Mouse (Mus musculus): Measurements from ENCODE around the gene Pigp. TPM values are rescaled to one million over a fixed set of nuclear protein-coding genes. Genes with fewer than 3 reads are reported as not detected.

Gene Pigp
- total RNA-seq, 1 experiment, result 30.5 TPM

DNA sequence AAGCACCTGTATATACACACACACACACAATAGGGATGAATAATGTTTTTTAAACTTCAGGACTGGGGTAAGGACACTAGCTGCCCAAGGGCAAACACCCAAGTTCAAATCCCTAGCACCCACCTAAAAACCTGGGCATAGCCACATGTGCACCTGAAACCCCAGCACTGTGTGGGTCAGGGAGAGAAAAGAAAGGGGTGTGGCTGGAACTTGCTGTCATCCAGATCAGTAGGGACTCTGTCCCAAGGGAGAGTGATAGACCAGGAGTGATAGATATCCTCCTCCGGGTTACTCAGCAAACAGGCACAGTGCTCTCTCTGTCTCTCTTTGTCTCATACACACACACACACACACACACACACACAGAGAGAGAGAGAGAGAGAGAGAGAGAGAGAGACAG is 60.2 kb downstream of the Pigp start:
- Histone ChIP-seq H3K9me3 (ENCODE audit: control insufficient read depth, insufficient read depth, low read depth, low read length) (no peaks in the 10 kb centered on the region), H3K27ac (ENCODE audit: insufficient read depth, low read depth, low read length, poor library complexity, severe bottlenecking) (no peak overlapping the region), H3K4me1 (ENCODE audit: control insufficient read depth in 2 of 2, insufficient read depth in 2 of 2, low read length in 2 of 2, poor library complexity in 1 of 2) (0 out of 4 replicates have a peak, but pooled peaks cover 0 to 2% of the 10 kb centered on the region in 2 experiments), H3K36me3 (ENCODE audit: control insufficient read depth, insufficient read depth, low read length, poor library complexity, severe bottlenecking) (no peaks in the 10 kb centered on the region), H3K9ac (ENCODE audit: insufficient read depth, low read depth, low read length, poor library complexity, severe bottlenecking) (no peak overlapping the region), H3K4me3 (ENCODE audit: insufficient read depth in 1 of 2, low read depth in 1 of 2, low read length in 2 of 2, poor library complexity in 1 of 2, severe bottlenecking in 1 of 2) (no peak overlapping the region)
- DNase-seq (ENCODE audit: low read depth, low spot score), result no peak
- no peak for TF ChIP-seq ZC3H11A (IDR thresholded peaks at IDR 0.05; ENCODE audit: borderline replicate concordance, low read depth, low read length)
- TF ChIP-seq ZNF384 (IDR thresholded peaks at IDR 0.05; ENCODE audit: low read depth, low read length), result no peak
- TF ChIP-seq MAFK (IDR thresholded peaks at IDR 0.05; ENCODE audit: insufficient read depth, low read depth, low read length), result no peak
- no peak for TF ChIP-seq HCFC1 (IDR thresholded peaks at IDR 0.05; ENCODE audit: borderline replicate concordance, insufficient read depth, low read length)
- TF ChIP-seq CHD2 (IDR thresholded peaks at IDR 0.05; ENCODE audit: low read depth, low read length), result no peak
- in situ Hi-C loops (cut with MboI; ENCODE audit: low sequenced_read_pairs in 2 of 2, unreplicated experiment in 2 of 2), result no loop called here

DNA sequence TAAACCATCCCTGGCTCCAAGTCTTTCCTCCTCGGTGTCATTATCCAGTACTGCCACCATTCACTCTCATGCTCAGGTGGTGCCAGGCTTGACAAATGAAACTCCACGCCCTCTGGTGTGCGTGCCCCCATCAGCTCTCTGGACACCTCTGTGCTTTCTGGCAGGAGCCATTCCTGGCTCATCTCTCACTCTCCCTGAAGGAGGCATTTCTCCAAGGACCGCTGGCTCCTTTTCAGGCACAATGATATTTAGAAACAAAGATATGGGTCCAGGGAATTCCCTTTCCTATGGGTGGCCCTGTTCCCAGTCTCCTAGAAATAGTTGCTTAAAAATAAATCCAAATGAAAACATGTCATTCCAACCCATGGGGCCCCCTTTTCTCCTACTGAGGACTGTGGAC is 62.6 kb downstream of the Pigp start:
- Histone ChIP-seq H3K36me3 (ENCODE audit: control insufficient read depth, insufficient read depth, low read length, poor library complexity, severe bottlenecking) (no peaks in the 10 kb centered on the region), H3K27ac (ENCODE audit: insufficient read depth, low read depth, low read length, poor library complexity, severe bottlenecking) (no peak overlapping the region), H3K9me3 (ENCODE audit: control insufficient read depth, insufficient read depth, low read depth, low read length) (no peaks in the 10 kb centered on the region), H3K9ac (ENCODE audit: insufficient read depth, low read depth, low read length, poor library complexity, severe bottlenecking) (no peak overlapping the region), H3K4me3 (ENCODE audit: insufficient read depth in 1 of 2, low read depth in 1 of 2, low read length in 2 of 2, poor library complexity in 1 of 2, severe bottlenecking in 1 of 2) (no peak overlapping the region), H3K4me1 (ENCODE audit: control insufficient read depth in 2 of 2, insufficient read depth in 2 of 2, low read length in 2 of 2, poor library complexity in 1 of 2) (0 out of 4 replicates have a peak, but pooled peaks cover 0 to 2% of the 10 kb centered on the region in 2 experiments)
- TF ChIP-seq CHD2 (IDR thresholded peaks at IDR 0.05; ENCODE audit: low read depth, low read length) (no peak), MAFK (IDR thresholded peaks at IDR 0.05; ENCODE audit: insufficient read depth, low read depth, low read length) (no peak), ZC3H11A (IDR thresholded peaks at IDR 0.05; ENCODE audit: borderline replicate concordance, low read depth, low read length) (no peak), ZNF384 (IDR thresholded peaks at IDR 0.05; ENCODE audit: low read depth, low read length) (no peak), HCFC1 (IDR thresholded peaks at IDR 0.05; ENCODE audit: borderline replicate concordance, insufficient read depth, low read length) (no peak)
- in situ Hi-C loops (cut with MboI; ENCODE audit: low sequenced_read_pairs in 2 of 2, unreplicated experiment in 2 of 2), result no loop called here
- no peak for DNase-seq (ENCODE audit: low read depth, low spot score)

Other genes with a start within 250 kb of the Pigp start
- gene Hlcs, start 58.3 kb downstream of the Pigp start, total RNA-seq (2012; rRNA removed), result 5.2 and 10.1 TPM in 2 replicates
- gene Ripply3, start 43.4 kb downstream of the Pigp start, total RNA-seq (2012; rRNA removed), result 0.16 and 0.22 TPM in 2 replicates
- 64.2 and 78.4 TPM in 2 replicates for gene Ttc3, start 1.2 kb downstream of the Pigp start, total RNA-seq (2012; rRNA removed)
- 25.3 and 28.7 TPM in 2 replicates for gene Vps26c, start 155.0 kb upstream of the Pigp start, total RNA-seq (2012; rRNA removed)
- 33.2 and 36.3 TPM in 2 replicates for gene Dyrk1a, start 198.2 kb upstream of the Pigp start, total RNA-seq (2012; rRNA removed)